Mouse (Mus musculus): ENCODE results near the gene Mycbp2. TPM values are rescaled to one million over a fixed set of nuclear protein-coding genes. Genes with fewer than 3 reads are reported as not detected.

Mycbp2 gene
- polyA plus RNA-seq, 1 experiment from 2014 or later, result 31.5 TPM

GRCm38 (mm10) chr14:103079209-103079977, 267.2 kb downstream of the Mycbp2 start:
- no peak overlapping the region for H3K4me2 ChIP-seq (ENCODE audit: low read length)
- no peak overlapping the region for H3K4me3 ChIP-seq (ENCODE audit: low read depth, low read length)
- H3K27ac ChIP-seq (ENCODE audit: low read depth), result no peak overlapping the region
- WGBS, result 81% methylated on average over 9 of the region's 9 CpGs
- H3K27me3 ChIP-seq (replicated peaks; ENCODE audit: control insufficient read depth, insufficient read depth, low read length), result no peaks in the 10 kb centered on the region
- peaks cover 51% of the 10 kb centered on the region for H3K36me3 ChIP-seq (ENCODE audit: control insufficient read depth, insufficient read depth, low read length)
- H3K9me3 ChIP-seq (ENCODE audit: control insufficient read depth, low read length), result no peaks in the 10 kb centered on the region
- no peak for DNase-seq (ENCODE audit: low spot score)
- no peak for ATAC-seq (replicated peaks; ENCODE audit: low FRiP score, low TSS enrichment, low read depth)
- H3K4me1 ChIP-seq (replicated peaks; ENCODE audit: control insufficient read depth, insufficient read depth, low read length), result no peaks in the 10 kb centered on the region; the same call in 1 of the 2 replicates
- no peak overlapping the region for H3K9ac ChIP-seq (ENCODE audit: low read length)

- WGBS, result 89% methylated on average over 16 of the region's 16 CpGs
- ATAC-seq (replicated peaks; ENCODE audit: low FRiP score, low TSS enrichment, low read depth) (0 out of 2 replicates have a peak, but pooled peaks have one; percentile 16), DNase-seq (ENCODE audit: low spot score) (no peak)
- peaks cover 54% of the 10 kb centered on the region for H3K36me3 ChIP-seq (ENCODE audit: control insufficient read depth, insufficient read depth, low read length)
- H3K27me3 ChIP-seq (replicated peaks; ENCODE audit: control insufficient read depth, insufficient read depth, low read length), result no peaks in the 10 kb centered on the region
- H3K4me1 ChIP-seq (replicated peaks; ENCODE audit: control insufficient read depth, insufficient read depth, low read length), result no peaks in the 10 kb centered on the region; the same call in 1 of the 2 replicates
- H3K27ac ChIP-seq (ENCODE audit: low read depth), result no peak overlapping the region
- H3K4me2 ChIP-seq (ENCODE audit: low read length), result no peak overlapping the region
- no peaks in the 10 kb centered on the region for H3K9me3 ChIP-seq (ENCODE audit: control insufficient read depth, low read length)
- H3K9ac ChIP-seq (ENCODE audit: low read length), result no peak overlapping the region
- no peak overlapping the region for H3K4me3 ChIP-seq (ENCODE audit: low read depth, low read length)
Measured at GRCm38 (mm10) chr14:103078006-103078912, 268.4 kb downstream of the Mycbp2 start.

GRCm38 (mm10) chr14:103077272-103078005, 269.2 kb downstream of the Mycbp2 start:
- WGBS, result 88% methylated on average over 9 of the region's 9 CpGs
- Histone ChIP-seq H3K36me3 (ENCODE audit: control insufficient read depth, insufficient read depth, low read length) (peaks cover 54% of the 10 kb centered on the region), H3K9me3 (ENCODE audit: control insufficient read depth, low read length) (no peaks in the 10 kb centered on the region), H3K27me3 (replicated peaks; ENCODE audit: control insufficient read depth, insufficient read depth, low read length) (no peaks in the 10 kb centered on the region), H3K9ac (ENCODE audit: low read length) (no peak overlapping the region), H3K4me1 (replicated peaks; ENCODE audit: control insufficient read depth, insufficient read depth, low read length) (no peaks in the 10 kb centered on the region; the same call in 1 of the 2 replicates), H3K4me2 (ENCODE audit: low read length) (no peak overlapping the region), H3K27ac (ENCODE audit: low read depth) (no peak overlapping the region), H3K4me3 (ENCODE audit: low read depth, low read length) (no peak overlapping the region)
- ATAC-seq (replicated peaks; ENCODE audit: low FRiP score, low TSS enrichment, low read depth) (no peak), DNase-seq (ENCODE audit: low spot score) (no peak)

GRCm38 (mm10) chr14:103075166-103075565, 271.4 kb downstream of the Mycbp2 start:
- H3K36me3 ChIP-seq (ENCODE audit: control insufficient read depth, insufficient read depth, low read length), result peaks cover 44% of the 10 kb centered on the region
- DNase-seq (ENCODE audit: low spot score) (no peak), ATAC-seq (replicated peaks; ENCODE audit: low FRiP score, low TSS enrichment, low read depth) (no peak)
- 90% methylated on average over 7 of the region's 7 CpGs for WGBS
- H3K27me3 ChIP-seq (replicated peaks; ENCODE audit: control insufficient read depth, insufficient read depth, low read length), result no peaks in the 10 kb centered on the region
- no peak overlapping the region for H3K9ac ChIP-seq (ENCODE audit: low read length)
- H3K4me2 ChIP-seq (ENCODE audit: low read length), result no peak overlapping the region
- no peaks in the 10 kb centered on the region for H3K9me3 ChIP-seq (ENCODE audit: control insufficient read depth, low read length)
- H3K4me1 ChIP-seq (replicated peaks; ENCODE audit: control insufficient read depth, insufficient read depth, low read length), result no peaks in the 10 kb centered on the region; the same call in 1 of the 2 replicates
- no peak overlapping the region for H3K4me3 ChIP-seq (ENCODE audit: low read depth, low read length)
- H3K27ac ChIP-seq (ENCODE audit: low read depth), result no peak overlapping the region

GRCm38 (mm10) chr14:103073825-103074224, 272.8 kb downstream of the Mycbp2 start:
- no peak overlapping the region for H3K4me3 ChIP-seq (ENCODE audit: low read depth, low read length)
- no peaks in the 10 kb centered on the region for H3K27me3 ChIP-seq (replicated peaks; ENCODE audit: control insufficient read depth, insufficient read depth, low read length)
- H3K27ac ChIP-seq (ENCODE audit: low read depth), result no peak overlapping the region
- no peaks in the 10 kb centered on the region for H3K9me3 ChIP-seq (ENCODE audit: control insufficient read depth, low read length)
- 97% methylated on average over 8 of the region's 8 CpGs for WGBS
- ATAC-seq (replicated peaks; ENCODE audit: low FRiP score, low TSS enrichment, low read depth) (no peak), DNase-seq (ENCODE audit: low spot score) (no peak)
- peaks cover 44% of the 10 kb centered on the region for H3K36me3 ChIP-seq (ENCODE audit: control insufficient read depth, insufficient read depth, low read length)
- no peak overlapping the region for H3K9ac ChIP-seq (ENCODE audit: low read length)
- no peak overlapping the region for H3K4me2 ChIP-seq (ENCODE audit: low read length)
- H3K4me1 ChIP-seq (replicated peaks; ENCODE audit: control insufficient read depth, insufficient read depth, low read length), result no peaks in the 10 kb centered on the region

- Histone ChIP-seq H3K4me2 (ENCODE audit: low read length) (no peak overlapping the region), H3K9me3 (ENCODE audit: control insufficient read depth, low read length) (no peaks in the 10 kb centered on the region), H3K4me1 (replicated peaks; ENCODE audit: control insufficient read depth, insufficient read depth, low read length) (no peaks in the 10 kb centered on the region), H3K27ac (ENCODE audit: low read depth) (no peak overlapping the region), H3K4me3 (ENCODE audit: low read depth, low read length) (no peak overlapping the region), H3K9ac (ENCODE audit: low read length) (no peak overlapping the region), H3K27me3 (replicated peaks; ENCODE audit: control insufficient read depth, insufficient read depth, low read length) (no peaks in the 10 kb centered on the region), H3K36me3 (ENCODE audit: control insufficient read depth, insufficient read depth, low read length) (peaks cover 35% of the 10 kb centered on the region)
- DNase-seq (ENCODE audit: low spot score) (no peak), ATAC-seq (replicated peaks; ENCODE audit: low FRiP score, low TSS enrichment, low read depth) (no peak)
- 89% methylated on average over 4 of the region's 4 CpGs for WGBS
Measured at GRCm38 (mm10) chr14:103072731-103073130, 273.9 kb downstream of the Mycbp2 start.

GRCm38 (mm10) chr14:103071471-103071870, 275.1 kb downstream of the Mycbp2 start:
- Histone ChIP-seq H3K36me3 (ENCODE audit: control insufficient read depth, insufficient read depth, low read length) (peaks cover 28% of the 10 kb centered on the region), H3K4me2 (ENCODE audit: low read length) (no peak overlapping the region), H3K27me3 (replicated peaks; ENCODE audit: control insufficient read depth, insufficient read depth, low read length) (no peaks in the 10 kb centered on the region), H3K4me3 (ENCODE audit: low read depth, low read length) (no peak overlapping the region), H3K27ac (ENCODE audit: low read depth) (no peak overlapping the region), H3K4me1 (replicated peaks; ENCODE audit: control insufficient read depth, insufficient read depth, low read length) (no peaks in the 10 kb centered on the region), H3K9ac (ENCODE audit: low read length) (no peak overlapping the region), H3K9me3 (ENCODE audit: control insufficient read depth, low read length) (no peaks in the 10 kb centered on the region)
- no peak for DNase-seq (ENCODE audit: low spot score)
- WGBS, result 88% methylated on average over 12 of the region's 12 CpGs
- ATAC-seq (replicated peaks; ENCODE audit: low FRiP score, low TSS enrichment, low read depth), result no peak

- Histone ChIP-seq H3K4me1 (replicated peaks; ENCODE audit: control insufficient read depth, insufficient read depth, low read length) (no peaks in the 10 kb centered on the region), H3K4me3 (ENCODE audit: low read depth, low read length) (peak overlapping the region; percentile 67), H3K9me3 (ENCODE audit: control insufficient read depth, low read length) (no peaks in the 10 kb centered on the region), H3K27me3 (replicated peaks; ENCODE audit: control insufficient read depth, insufficient read depth, low read length) (no peaks in the 10 kb centered on the region), H3K27ac (ENCODE audit: low read depth) (no peak overlapping the region), H3K9ac (ENCODE audit: low read length) (peak overlapping the region; percentile 68), H3K4me2 (ENCODE audit: low read length) (peak overlapping the region; percentile 93), H3K36me3 (ENCODE audit: control insufficient read depth, insufficient read depth, low read length) (peaks cover 21% of the 10 kb centered on the region)
- ATAC-seq (replicated peaks; ENCODE audit: low FRiP score, low TSS enrichment, low read depth) (no peak), DNase-seq (ENCODE audit: low spot score) (no peak)
- WGBS, result 3% methylated on average over 10 of the region's 10 CpGs
Measured at GRCm38 (mm10) chr14:103070790-103071189, 275.8 kb downstream of the Mycbp2 start.
